Mouse (Mus musculus) heart, adult 18-20 months (tissue): ENCODE measurements around the gene Rev1. TPM values are rescaled to one million over a fixed set of nuclear protein-coding genes. Genes with fewer than 3 reads are reported as not detected.
"Not testable (repeated sequence)": the region's sequence is repeated elsewhere in the genome, so short reads cannot be mapped to it uniquely, and the experiment has no call there.

Source experiments
- DNase-seq, 2 experiments: peaks; one replicate each; pipeline ENCODE4 v3.0.0; 2021 to 2022; ENCODE audit warnings: mixed read lengths in 1 of 2
- total RNA-seq, 2 experiments: library from RNA; stranded (reverse); gene quantifications; 2 replicates each; pipeline ENCODE4 v1.2.3; 2021

Rev1 gene
- total RNA-seq, 2 experiments from 2014 or later = 14.1 to 14.5 TPM

- DNase-seq = no peak
These were observed 62.3 kb downstream of the Rev1 start for GRCm38 (mm10) chr1:38067276-38067675.

- not testable (repeated sequence) for DNase-seq
These were observed 67.4 kb downstream of the Rev1 start for GRCm38 (mm10) chr1:38062156-38062555.

GRCm38 (mm10) chr1:38058417-38058816 lies 71.2 kb downstream of the Rev1 start:
- no peak for DNase-seq

GRCm38 (mm10) chr1:38055176-38055575 lies 74.4 kb downstream of the Rev1 start:
- no peak for DNase-seq

GRCm38 (mm10) chr1:38049562-38049961 lies 80.0 kb downstream of the Rev1 start:
- no peak for DNase-seq

GRCm38 (mm10) chr1:38048121-38048520 lies 81.5 kb downstream of the Rev1 start:
- no peak for DNase-seq

- DNase-seq = no peak
These were observed 90.7 kb downstream of the Rev1 start for GRCm38 (mm10) chr1:38038898-38039297.

GRCm38 (mm10) chr1:38037375-38037774 lies 92.2 kb downstream of the Rev1 start:
- DNase-seq = no peak

- DNase-seq = no peak
These were observed 94.1 kb downstream of the Rev1 start for GRCm38 (mm10) chr1:38035521-38035920.

GRCm38 (mm10) chr1:38031391-38031790 lies 98.2 kb downstream of the Rev1 start:
- DNase-seq = no peak

GRCm38 (mm10) chr1:38027301-38027700 lies 102.3 kb downstream of the Rev1 start:
- no peak for DNase-seq

GRCm38 (mm10) chr1:38014551-38015203 lies 114.9 kb downstream of the Rev1 start:
- no peak for DNase-seq

- no peak for DNase-seq
These were observed 117.1 kb downstream of the Rev1 start for GRCm38 (mm10) chr1:38012509-38012908.

GRCm38 (mm10) chr1:38012104-38012503 lies 117.5 kb downstream of the Rev1 start:
- peak in 1 of 2 experiments; percentile 41 for DNase-seq

GRCm38 (mm10) chr1:38011647-38012046 lies 118.0 kb downstream of the Rev1 start:
- no peak for DNase-seq

- no peak for DNase-seq
These were observed 122.9 kb downstream of the Rev1 start for GRCm38 (mm10) chr1:38006741-38007140.

- no peak for DNase-seq
These were observed 126.6 kb downstream of the Rev1 start for GRCm38 (mm10) chr1:38003046-38003445.

Other genes starting within 250 kb of the Rev1 start
- gene Mitd1, start 239.4 kb downstream of the Rev1 start, total RNA-seq = 1 to 10 TPM; 3.6 to 4.3 TPM
- gene Mrpl30, start 239.3 kb downstream of the Rev1 start, total RNA-seq = 100 to 1,000 TPM; 418 to 431 TPM
- gene Lyg2, start 213.3 kb downstream of the Rev1 start, total RNA-seq = not detected
- not detected for gene Lyg1, start 172.0 kb downstream of the Rev1 start, total RNA-seq
- gene Txndc9, start 131.9 kb downstream of the Rev1 start, total RNA-seq = 10 to 100 TPM; 51.9 to 61.4 TPM
- gene Eif5b, start 131.8 kb downstream of the Rev1 start, total RNA-seq = 10 to 100 TPM; 50.2 to 54.9 TPM